Mouse (Mus musculus) effector memory CD4-positive, alpha-beta T cell, adult 5 months (primary cell): ENCODE data around the gene 2010005H15Rik. TPM values are rescaled to one million over a fixed set of nuclear protein-coding genes. Genes with fewer than 3 reads are reported as not detected.

ENCODE experiments used
- polyA plus RNA-seq: library from polyadenylated mRNA; unstranded; fragments of 100-300 nt; shearing (Covaris generic); gene quantifications from one replicate; pipeline ENCODE4 v1.2.1, GENCODE M21; 2017

2010005H15Rik gene
- not detected for polyA plus RNA-seq

GRCm38 (mm10) chr16:36221168-36221567 lies at the start of gene 2010005H15Rik:
Gene 2010005H15Rik, plus strand, starts transcription at chr16:36221468.

GRCm38 (mm10) chr16:36183912-36184311 lies 37.4 kb upstream of the 2010005H15Rik start, which contains the start of gene Gm5483:
Gene Gm5483, plus strand, starts transcription at chr16:36184212.

GRCm38 (mm10) chr16:36209967-36210453 lies 11.3 kb upstream of the 2010005H15Rik start, which contains the start of gene Gm5416:
Gene Gm5416, plus strand, starts transcription at chr16:36210403.

GRCm38 (mm10) chr16:36276796-36277195 lies 55.5 kb downstream of the 2010005H15Rik start, which contains the start of gene Stfa1:
Gene Stfa1, plus strand, starts transcription at chr16:36276951.

Other genes starting within 250 kb of the 2010005H15Rik start
- 214 TPM for gene Kpna1, start 242.7 kb upstream of the 2010005H15Rik start, polyA plus RNA-seq
- gene Wdr5b, start 180.3 kb upstream of the 2010005H15Rik start, polyA plus RNA-seq: 2.6 TPM
- gene Fam162a, start 149.9 kb upstream of the 2010005H15Rik start, polyA plus RNA-seq: 56.6 TPM
- gene Ccdc58, start 149.8 kb upstream of the 2010005H15Rik start, polyA plus RNA-seq: 20.7 TPM
- not detected for gene Csta1, start 90.2 kb upstream of the 2010005H15Rik start, polyA plus RNA-seq
- not detected for gene Stfa2l1, start 64.7 kb upstream of the 2010005H15Rik start, polyA plus RNA-seq
- gene Gm5483, start 37.3 kb upstream of the 2010005H15Rik start, polyA plus RNA-seq: not detected
- not detected for gene Gm5416, start 11.1 kb upstream of the 2010005H15Rik start, polyA plus RNA-seq
- not detected for gene Stfa1, start 55.5 kb downstream of the 2010005H15Rik start, polyA plus RNA-seq
- not detected for gene BC117090, start 112.9 kb downstream of the 2010005H15Rik start, polyA plus RNA-seq
- gene BC100530, start 146.3 kb downstream of the 2010005H15Rik start, polyA plus RNA-seq: not detected
- gene Stfa2, start 187.0 kb downstream of the 2010005H15Rik start, polyA plus RNA-seq: not detected
- gene Stfa3, start 233.9 kb downstream of the 2010005H15Rik start, polyA plus RNA-seq: not detected